Mouse (Mus musculus) spleen, adult 2 months (tissue): ENCODE results near the gene Lrmda.

Experiments
- CTCF ChIP-seq: fragments of 200-500 bp; IDR thresholded peaks from 2 replicates; pipeline ENCODE4 v1.5.1; 2011; ENCODE audit warnings: mild to moderate bottlenecking, inconsistent platforms; ENCODE audit not compliant: insufficient read depth, insufficient read length, insufficient replicate concordance; ENCODE audit errors: extremely low read depth
- POLR2A ChIP-seq: fragments of 200-500 bp; IDR thresholded peaks from 2 replicates; pipeline ENCODE4 v1.6.1; 2011; ENCODE audit warnings: low read depth, low read length, inconsistent platforms

DNA sequence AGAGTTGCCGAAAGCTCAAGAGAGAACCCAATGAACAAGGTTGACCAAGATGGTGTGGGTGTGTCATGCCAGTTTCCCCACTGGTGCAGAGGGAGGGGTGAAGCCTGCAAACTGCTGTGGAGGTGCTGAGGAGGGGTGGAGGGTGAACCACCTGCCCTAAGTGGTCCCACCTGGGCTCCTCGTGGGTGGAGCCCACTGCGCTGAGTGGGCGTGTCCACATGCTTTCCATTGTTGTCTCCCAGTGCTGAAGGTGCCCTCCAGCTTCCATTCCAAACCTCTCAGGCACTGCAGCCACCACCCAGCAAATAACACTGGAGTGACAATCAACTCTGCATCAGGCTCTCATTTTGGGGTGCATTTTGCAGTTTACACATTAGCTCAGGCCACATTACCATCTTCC is 554.5 kb downstream of the Lrmda start:
- no peak for TF ChIP-seq CTCF
- TF ChIP-seq POLR2A, result no peak
